Mouse (Mus musculus) thymus, postnatal 0 days (tissue): ENCODE results near the gene Klhl22. TPM values are rescaled to one million over a fixed set of nuclear protein-coding genes. Genes with fewer than 3 reads are reported as not detected.
"Not testable (repeated sequence)": the region's sequence is repeated elsewhere in the genome, so short reads cannot be mapped to it uniquely, and the experiment has no call there.

Experiments
- DNase-seq: peaks from one replicate; pipeline ENCODE4 v3.0.0-alpha.2; 2015; ENCODE audit warnings: low spot score
- polyA plus RNA-seq: library from polyadenylated mRNA; unstranded; fragments of >200 nt; fragmentation: Nextera tagmentation; extraction: Ambion mirVana; gene quantifications from 2 replicates; pipeline ENCODE4 v1.2.1, GENCODE M21; 2015

Klhl22 gene
- polyA plus RNA-seq: 27.6 and 30.2 TPM in 2 replicates

- peak; percentile 89 for DNase-seq
These were observed at the start of gene Klhl22 for GRCm38 (mm10) chr16:17759344-17759773. Gene Klhl22, plus strand, starts transcription at chr16:17759618.

DNA sequence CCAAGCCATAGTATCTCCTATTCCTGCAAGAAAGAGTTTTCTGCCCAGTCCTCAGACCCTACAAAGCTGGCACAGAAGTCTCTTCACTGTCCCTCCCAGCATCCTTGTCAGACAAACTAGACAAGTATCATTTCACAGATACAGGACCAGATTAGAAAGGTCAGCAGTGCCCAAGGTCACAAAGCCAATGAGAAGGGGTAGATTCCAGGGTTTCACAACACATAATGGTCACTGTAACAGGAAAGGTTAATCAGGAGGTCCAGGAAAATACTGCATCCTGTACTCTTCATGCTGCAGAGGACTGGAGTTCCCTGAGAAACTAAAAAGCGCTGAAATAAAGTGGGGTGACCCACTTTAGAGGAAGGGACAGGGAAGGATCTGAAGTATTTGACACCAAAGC lies 41.6 kb upstream of the Klhl22 start:
- DNase-seq: no peak

DNA sequence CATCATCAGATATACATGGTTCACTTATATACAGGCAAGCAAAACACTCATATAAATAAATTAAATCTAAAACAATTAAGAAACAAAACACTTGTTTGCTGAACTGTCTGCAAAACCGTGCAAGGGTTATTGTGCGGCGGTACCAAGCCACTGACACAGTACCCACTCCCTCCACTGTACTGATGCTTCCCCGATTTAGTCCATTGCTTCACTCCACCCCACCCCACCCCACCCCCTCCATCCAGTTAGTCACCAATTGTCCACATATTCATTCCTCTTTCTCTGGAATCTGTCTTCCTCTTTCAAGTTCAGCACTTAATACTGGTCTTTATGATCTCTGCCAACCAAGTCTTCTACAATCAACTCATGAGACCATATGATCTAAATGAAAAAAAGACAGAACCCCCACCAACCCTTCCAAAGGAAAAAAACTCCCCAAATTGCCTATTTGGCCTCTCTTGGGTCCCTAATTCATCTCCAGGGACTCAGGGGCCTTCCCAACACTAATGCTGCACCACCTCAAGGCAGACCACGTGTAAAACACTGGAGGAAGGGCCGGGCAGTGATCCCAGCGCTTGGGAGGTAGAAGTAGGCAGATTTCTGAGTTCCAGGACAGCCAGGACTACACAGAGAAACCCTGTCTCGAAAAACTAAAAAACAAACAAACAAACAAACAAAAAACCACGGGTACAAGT lies 38.2 kb upstream of the Klhl22 start:
- DNase-seq: no peak

DNA sequence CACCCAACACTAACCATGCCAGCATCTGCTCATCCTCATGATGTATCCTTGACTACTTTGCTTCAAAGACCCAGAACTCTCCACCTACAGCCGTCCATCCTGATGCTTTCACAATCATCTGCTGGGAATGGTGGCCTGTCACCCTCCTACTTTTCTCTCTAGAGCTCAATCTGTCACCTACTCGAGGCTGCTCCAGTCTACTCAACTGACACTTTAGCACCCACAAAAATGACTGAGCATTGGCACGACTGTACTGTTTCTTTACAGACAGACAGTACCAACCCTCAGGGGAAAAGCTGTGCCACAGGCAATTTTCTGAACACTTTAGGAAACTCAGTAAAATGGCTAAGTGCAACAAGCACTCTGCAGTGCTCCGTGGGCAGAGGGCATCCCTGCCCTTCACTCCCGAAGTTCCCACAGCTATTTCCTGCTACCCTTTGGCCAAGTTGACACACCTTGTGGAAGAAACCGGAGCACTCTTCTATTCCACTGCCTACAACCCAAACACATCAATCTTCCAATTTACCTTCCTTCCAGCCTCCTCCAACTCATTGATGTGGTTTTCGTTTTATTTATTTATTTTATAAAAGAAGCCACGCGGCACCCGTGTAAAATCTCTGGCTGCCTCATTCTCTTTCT lies 37.5 kb upstream of the Klhl22 start:
- DNase-seq: no peak

GRCm38 (mm10) chr16:17722461-17723324 lies 36.7 kb upstream of the Klhl22 start:
- DNase-seq: peak; percentile 92

GRCm38 (mm10) chr16:17723325-17723626 lies 36.1 kb upstream of the Klhl22 start:
- no peak for DNase-seq

- no peak for DNase-seq
These were observed 35.0 kb upstream of the Klhl22 start for GRCm38 (mm10) chr16:17724448-17724847.

DNA sequence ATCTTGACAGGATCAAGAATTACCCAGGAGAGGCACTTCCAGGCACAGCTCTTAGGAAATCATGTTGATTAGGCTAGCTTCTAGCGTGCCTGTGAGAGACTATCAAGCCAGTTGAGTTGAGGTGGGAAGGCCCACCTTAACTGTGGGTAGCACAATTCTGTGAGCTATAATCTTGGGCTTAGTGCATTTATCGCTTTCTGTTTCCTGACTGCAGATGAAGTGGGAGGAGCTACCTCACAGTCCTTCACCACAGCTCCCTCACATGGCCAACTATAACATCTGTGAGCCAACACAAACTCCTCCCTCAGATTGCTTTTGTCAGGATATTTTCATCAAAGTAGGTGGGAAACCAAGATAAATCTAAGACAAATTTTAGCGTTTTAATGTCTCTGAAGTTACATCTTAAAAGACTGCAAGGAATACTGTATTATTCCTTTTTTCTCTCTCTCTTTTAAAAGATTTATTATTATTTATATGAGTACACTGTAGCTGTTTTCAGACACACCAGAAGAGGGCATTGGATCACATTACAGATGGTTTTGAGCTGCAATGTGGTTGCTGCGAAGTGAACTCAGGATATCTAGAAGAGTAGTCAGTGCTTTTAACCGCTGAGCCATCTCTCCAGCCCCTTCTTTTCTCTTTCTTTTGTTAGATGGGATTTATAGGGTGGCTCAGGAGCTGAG lies 32.1 kb upstream of the Klhl22 start:
- DNase-seq: peak; percentile 81

DNA sequence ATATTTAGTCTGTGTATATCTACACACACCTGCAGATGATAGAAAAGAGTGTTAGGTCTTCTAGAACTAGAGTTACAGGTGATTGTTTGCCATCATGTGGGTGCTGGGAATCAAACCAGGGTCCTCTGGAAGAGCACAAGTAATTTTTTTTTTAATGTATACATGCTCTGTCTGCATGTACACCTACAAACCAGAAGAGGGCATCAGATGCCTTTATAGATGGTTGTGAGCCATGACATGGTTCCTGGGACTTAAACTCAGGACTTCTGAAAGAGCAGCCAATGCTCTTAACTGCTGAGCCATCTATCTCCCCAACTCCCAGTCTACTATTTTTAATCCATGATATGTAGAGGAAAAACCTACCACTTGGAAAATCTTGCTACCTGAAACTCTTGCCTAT lies 29.4 kb upstream of the Klhl22 start:
- DNase-seq: no peak

DNA sequence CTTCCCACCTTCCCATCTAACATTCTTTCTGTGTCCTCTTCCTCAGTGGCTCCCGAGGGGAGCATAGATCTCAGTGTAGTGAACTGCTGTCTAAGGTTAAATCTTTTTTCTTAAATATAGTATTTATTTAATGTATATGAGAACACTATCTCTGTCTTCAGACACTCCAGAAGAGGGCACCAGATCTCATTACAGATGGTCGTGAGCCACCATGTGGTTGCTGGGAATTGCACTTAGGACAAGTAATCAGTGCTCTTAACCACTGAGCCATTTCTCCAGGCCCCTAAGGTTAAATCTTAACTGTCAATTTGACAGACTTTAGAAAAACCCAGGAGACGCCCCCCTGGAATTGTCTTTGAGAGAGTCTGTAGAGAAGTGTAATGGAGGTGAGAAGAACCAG lies 27.4 kb upstream of the Klhl22 start:
- DNase-seq: no peak

- no peak for DNase-seq
These were observed 27.0 kb upstream of the Klhl22 start for GRCm38 (mm10) chr16:17732431-17732830.

DNA sequence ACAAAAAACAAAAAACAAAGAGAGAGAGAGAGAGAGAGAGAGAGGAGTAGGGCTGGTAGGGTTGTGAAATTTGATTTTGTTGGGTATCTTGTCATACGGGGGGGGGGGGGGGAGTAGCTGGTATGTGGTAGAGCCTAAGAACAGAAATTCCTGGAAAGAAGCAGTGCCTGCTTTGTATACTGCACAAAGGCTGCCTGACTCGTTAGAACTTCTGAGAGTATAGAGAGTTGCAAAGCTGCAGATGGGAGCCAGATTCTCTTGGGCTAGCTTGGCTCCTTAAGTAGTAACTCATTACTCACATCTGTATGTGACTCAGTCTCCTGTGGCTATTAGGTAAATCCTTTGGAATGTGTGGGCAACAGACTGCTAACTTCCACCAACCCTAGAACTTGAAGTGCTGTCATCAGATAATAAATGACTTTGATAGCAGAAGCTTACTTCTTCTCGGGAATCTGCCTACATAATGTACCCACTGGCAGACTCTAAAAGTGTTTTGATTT lies 26.5 kb upstream of the Klhl22 start, which contains the start of gene Med15:
Gene Med15 (minus strand): TSS at position 51 of the 500 bp plus-strand sequence.
- DNase-seq: no peak

DNA sequence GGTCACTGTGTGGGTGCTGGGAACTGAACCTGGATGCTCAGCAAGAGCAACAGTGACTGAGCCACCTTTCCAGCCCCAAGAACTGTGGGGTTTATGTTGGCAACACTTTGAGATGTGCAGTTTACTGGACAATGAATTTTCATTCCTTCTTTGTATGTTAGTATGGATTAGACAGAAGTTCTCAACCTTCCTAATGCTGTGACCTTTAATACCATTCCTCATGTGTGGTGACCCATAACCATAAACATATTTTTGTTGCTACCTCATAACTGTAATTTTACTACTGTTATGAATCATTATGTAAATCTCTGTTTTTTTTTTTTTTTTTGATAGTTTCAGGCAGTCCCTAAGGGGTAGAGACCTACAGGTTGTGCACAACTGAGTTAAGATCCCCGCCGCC lies 25.8 kb upstream of the Klhl22 start:
- DNase-seq: no peak

DNA sequence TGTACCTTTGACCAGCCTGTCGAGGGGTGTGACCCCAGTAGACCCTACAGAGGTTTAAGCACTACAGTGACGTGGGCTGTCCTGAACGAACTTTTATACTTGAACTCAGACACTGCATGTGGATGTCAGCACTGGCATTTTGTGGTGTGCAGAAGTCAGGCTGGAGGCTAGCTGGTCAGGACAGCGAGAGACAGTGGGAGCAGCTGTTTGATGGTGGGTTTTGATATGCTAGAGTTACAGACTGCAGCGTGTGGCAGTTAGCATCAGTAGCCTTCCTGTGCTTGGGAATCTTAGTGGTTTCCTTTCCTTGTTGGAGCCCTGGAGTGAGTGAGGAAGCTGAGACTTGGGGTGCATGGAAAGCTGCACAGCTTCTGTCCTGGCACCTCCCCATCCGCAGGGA lies 24.5 kb upstream of the Klhl22 start:
- not testable (repeated sequence) for DNase-seq

GRCm38 (mm10) chr16:17736156-17736555 lies 23.3 kb upstream of the Klhl22 start:
- no peak for DNase-seq

DNA sequence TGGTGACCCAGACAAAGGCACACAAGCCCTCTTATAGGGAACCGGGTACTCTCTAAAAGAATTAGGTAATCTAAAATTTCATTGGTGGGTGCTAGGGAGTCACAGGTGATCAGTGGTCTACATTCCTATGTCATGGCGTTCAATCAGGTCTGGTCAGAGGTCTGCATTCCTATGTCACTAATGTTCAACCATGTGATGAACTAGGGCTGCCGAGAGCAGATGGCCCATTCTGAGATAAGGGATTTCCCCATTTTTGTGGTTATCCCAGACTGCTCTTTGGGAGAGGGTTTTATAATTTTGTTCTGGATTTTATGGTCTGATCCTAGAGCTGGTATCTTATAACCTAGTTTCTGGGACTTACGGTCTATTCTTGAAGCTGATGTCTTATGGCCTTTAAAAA lies 19.3 kb upstream of the Klhl22 start:
- DNase-seq: no peak

DNA sequence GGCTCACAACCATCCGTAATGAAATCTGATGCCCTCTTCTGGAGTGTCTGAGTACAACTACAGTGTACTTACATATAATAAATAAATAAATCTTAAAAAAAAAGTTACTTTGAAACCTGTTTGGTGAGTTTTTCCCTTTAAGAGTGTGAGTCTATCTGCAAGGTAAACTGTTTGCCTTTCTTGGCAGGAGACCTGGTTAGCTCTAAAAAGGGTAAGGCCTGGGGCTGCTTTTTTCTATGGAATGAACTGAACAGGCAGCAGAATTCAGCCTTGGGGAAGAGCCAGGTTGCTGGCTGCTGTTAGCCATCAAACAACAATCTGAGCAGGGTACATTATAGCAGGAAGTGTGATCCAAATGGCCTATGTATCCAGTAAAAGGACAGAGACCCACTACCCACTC lies 16.6 kb upstream of the Klhl22 start:
- no peak for DNase-seq

DNA sequence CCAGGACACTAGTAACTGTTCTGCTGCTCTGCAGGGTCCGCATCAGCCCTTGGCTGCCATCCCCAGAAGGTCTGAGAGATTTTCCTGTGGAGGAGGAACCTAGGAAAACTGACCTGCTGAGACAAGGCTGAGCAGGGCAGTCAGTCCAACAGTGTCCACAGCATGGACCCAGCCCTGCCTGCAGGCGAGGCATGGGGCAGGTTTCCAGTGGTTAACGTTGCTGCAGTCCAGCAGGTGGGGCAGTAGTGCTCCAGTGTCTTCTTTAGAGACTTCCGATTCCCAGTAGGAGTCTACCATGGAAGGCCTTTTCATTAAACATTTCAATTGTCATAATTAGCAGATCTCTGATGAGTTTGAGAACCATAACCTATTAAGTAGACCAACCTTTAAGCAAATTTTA lies 16.1 kb upstream of the Klhl22 start:
- no peak for DNase-seq

GRCm38 (mm10) chr16:17744536-17744935 lies 14.9 kb upstream of the Klhl22 start:
- peak; percentile 58 for DNase-seq

DNA sequence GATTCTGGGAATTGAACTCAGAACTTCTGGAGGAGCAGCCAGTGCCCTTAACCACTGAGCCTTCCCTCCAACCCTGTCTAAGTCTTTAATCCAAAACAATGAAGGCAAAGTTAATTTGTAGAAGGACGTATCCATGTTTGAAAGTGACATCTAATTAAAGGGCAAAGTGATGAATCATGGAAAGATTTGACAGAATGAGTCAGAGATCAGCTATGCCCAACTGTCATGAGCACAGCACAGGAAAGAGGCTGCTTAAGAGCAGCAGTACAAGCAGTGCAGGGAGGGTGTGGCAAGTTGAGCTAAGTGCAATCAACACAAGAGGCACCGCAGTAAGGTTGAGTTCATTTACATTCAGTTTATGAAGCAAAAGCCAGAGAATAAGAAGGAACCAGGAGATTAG lies 14.4 kb upstream of the Klhl22 start:
- no peak for DNase-seq

GRCm38 (mm10) chr16:17753001-17753400 lies 6.4 kb upstream of the Klhl22 start:
- DNase-seq: no peak
